Mouse (Mus musculus): ENCODE measurements around the gene Dpp7. TPM values are rescaled to one million over a fixed set of nuclear protein-coding genes. Genes with fewer than 3 reads are reported as not detected.

Dpp7 gene
- polyA plus RNA-seq (2012), result 6.3 and 7.2 TPM in 2 replicates

DNA sequence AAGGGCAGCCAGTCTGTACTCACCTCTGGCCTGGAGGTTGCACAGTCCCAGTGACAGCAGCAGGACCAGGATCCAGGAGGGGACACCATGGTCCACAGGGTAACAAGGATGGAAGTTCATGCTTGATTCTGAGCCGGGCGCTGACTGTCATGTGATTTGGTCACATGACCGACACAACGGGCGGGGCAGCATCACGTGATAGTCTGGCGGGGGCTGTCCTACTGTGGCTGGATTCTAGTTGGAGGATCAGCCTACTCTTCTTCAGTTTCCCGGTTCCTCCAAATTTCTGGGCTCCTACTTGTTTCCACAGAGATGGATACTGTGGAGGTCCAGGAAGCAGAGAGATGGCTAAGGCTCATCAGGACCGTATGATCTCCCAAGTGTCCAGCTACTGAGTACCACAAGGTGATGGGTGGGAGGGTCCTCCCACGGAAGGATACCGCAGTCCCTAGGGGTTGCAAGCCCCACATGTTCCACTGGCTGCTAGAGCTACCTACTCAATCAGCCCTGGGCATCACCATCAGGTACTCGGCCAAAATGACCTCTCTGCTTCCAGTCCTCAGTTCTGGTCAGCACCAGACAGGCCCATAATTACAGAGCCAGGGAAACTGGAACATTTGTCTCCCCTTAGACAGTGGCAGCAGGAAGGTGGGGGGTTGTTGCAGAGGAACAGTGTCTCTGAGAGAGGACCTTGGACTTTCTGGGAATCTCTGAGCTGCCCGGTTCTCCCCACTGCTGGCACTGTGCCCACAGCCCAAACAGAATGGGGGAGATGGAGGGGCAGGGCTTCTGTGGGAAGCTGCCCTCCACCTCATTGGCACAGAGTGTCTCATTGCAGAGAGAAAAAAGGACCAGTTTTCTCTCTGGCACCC lies at the start of gene Dpp7:
Gene Dpp7, minus strand, starts transcription at position 152 of the 872 bp plus-strand sequence.

DNA sequence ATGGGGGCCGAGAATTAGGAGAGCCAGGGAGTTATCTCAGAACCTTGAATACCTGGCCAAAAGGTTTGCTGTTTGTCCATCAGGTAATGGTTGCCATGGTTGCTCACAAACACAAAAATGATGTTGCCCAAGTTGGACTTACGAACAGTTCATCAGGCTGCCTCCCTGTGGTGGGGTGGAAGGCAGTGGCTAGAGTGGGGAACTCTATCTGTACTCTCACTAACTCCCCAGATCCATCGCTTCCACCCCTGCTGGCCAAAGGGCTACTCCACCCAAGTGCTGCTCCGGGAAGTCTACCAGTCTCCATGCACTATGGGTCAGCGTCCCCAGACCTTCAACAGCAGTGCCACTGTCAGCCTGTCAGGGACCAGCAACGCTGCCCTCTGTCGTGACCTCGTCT lies 42.9 kb upstream of the Dpp7 start, which contains the start of gene Npdc1:
Gene Npdc1, plus strand, starts transcription at position 301 of the 400 bp plus-strand sequence.

DNA sequence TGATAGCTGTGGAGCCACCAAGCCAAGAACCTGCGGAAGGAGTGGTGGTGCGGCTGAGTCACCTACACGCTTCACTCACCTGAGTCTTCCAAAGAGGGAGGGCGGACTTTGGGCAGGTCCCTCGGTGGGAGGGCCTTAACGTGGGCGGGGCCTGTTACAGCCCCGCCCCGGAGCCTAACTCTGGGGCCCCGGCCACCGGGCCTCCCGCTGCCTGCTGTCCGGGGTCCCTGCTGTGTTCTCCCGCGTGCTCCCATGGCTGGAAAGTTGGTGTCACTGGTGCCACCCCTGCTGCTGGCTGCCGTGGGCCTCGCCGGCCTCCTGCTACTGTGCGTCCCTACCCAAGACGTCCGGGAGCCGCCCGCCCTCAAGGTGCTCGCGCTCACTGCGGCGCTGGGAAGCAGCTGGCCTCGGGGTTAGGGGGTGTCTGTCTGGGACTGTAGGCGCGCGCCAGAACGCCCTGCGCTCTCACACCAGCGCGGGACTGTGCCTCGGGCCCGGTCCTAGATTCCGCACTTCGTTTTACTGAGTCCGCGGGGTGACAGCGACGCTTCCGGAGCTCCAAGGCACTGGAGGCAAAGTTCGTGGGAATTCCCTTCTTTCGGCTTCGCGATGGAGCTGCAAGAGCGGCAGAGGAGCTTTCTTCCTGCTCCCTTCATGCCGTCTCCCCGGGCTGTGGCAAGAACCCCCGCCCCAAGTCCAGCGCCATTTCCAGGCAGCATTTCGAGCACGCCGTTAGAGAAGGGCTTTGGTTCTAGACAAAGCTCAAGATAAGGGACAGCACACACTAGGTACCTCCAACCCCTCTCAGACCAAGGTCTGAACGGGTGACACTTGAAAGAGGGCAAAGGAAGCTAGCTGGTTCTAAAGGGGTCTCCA lies 39.8 kb upstream of the Dpp7 start, which contains the start of gene Entpd2:
Gene Entpd2, plus strand, starts transcription at position 154 of the 876 bp plus-strand sequence.

GRCm38 (mm10) chr2:25371764-25372643 lies 15.8 kb upstream of the Dpp7 start, which contains the start of gene Sapcd2:
Sapcd2 (plus strand) TSS chr2:25372321.

GRCm38 (mm10) chr2:25365091-25365761 lies 9.1 kb upstream of the Dpp7 start, which contains the start of gene Uap1l1:
Uap1l1 (minus strand) TSS chr2:25365682.

DNA sequence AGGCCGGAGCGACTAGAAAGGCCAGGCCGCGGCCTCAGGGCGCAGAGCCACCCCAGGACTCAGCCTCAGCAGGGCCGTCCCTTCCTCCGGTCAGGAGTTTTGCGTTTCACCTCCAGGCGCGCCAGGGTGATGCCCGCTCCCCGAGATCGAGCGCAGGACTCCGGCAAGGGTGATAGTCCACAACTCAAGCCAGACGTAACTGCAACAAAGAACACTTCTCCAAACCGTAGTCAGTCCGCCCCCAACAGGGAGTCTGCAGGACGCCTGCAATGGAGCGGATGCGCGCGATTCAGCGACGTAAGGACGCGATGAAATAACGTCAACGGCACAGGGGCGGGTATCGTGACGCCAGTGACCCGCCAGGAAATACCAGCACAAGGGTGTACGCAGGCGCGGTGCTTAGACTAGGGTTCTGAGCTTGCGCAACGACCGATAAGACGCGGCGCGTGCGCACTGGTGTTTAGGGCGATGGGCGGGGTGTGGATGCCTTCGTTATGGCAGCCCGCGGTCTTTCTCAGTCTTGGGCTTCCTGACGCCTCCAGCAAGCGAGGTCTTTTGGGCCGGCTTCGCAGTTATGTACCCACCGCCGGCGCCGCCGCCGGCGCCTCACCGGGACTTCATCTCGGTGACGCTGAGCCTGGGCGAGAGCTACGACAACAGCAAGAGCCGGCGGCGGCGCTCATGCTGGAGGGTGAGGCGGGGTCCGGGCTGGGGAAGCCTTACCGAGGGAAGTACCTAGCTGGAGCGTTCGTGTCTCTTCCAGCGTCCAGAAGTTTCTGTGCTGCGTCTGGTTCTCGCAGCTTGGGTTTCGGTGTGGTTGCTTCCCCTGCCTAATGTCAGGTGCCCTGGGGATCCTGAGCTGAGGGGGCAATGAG lies 23.6 kb downstream of the Dpp7 start, which contains the start of gene Man1b1:
Gene Man1b1, plus strand, starts transcription at position 53 of the 875 bp plus-strand sequence.

GRCm38 (mm10) chr2:25318971-25319773 lies 37.0 kb downstream of the Dpp7 start, which contains the start of gene Grin1:
Grin1 (minus strand) TSS chr2:25319187.

Other genes with a start within 250 kb of the Dpp7 start
- 4.1 and 6.7 TPM in 2 replicates for gene Nrarp, start 175.6 kb downstream of the Dpp7 start, polyA plus RNA-seq (2012)
- 8.8 and 14.5 TPM in 2 replicates for gene Tor4a, start 159.5 kb downstream of the Dpp7 start, polyA plus RNA-seq (2012)
- 26.8 and 30.3 TPM in 2 replicates for gene Nelfb, start 144.9 kb downstream of the Dpp7 start, polyA plus RNA-seq (2012)
- 0.09 and 0.26 TPM in 2 replicates for gene Stpg3, start 141.7 kb downstream of the Dpp7 start, polyA plus RNA-seq (2012)
- 0.07 and 0.15 TPM in 2 replicates for gene Fam166a, start 137.6 kb downstream of the Dpp7 start, polyA plus RNA-seq (2012)
- gene Tubb4b, start 131.7 kb downstream of the Dpp7 start, polyA plus RNA-seq (2012), result 382 and 509 TPM in 2 replicates
- not detected in 2 replicates for gene Slc34a3, start 122.0 kb downstream of the Dpp7 start, polyA plus RNA-seq (2012)
- 0.12 and 0.18 TPM in 2 replicates for gene Rnf224, start 119.6 kb downstream of the Dpp7 start, polyA plus RNA-seq (2012)
- gene Rnf208, start 114.1 kb downstream of the Dpp7 start, polyA plus RNA-seq (2012), result 8.5 and 13.7 TPM in 2 replicates
- gene Cysrt1, start 113.9 kb downstream of the Dpp7 start, polyA plus RNA-seq (2012), result 0.22 TPM in 1 of 2 replicates, not detected in the other
- 2.8 TPM in 1 of 2 replicates, not detected in the other for gene AL732309.1, start 109.5 kb downstream of the Dpp7 start, polyA plus RNA-seq (2012)
- 7.3 and 8.5 TPM in 2 replicates for gene Tmem203, start 100.9 kb downstream of the Dpp7 start, polyA plus RNA-seq (2012)
- gene Tprn, start 93.7 kb downstream of the Dpp7 start, polyA plus RNA-seq (2012), result 58.1 and 64.5 TPM in 2 replicates
- 223 and 227 TPM in 2 replicates for gene Ssna1, start 83.9 kb downstream of the Dpp7 start, polyA plus RNA-seq (2012)
- 23.1 and 24.8 TPM in 2 replicates for gene Anapc2, start 83.9 kb downstream of the Dpp7 start, polyA plus RNA-seq (2012)
- gene Tmem210, start 68.2 kb downstream of the Dpp7 start, polyA plus RNA-seq (2012), result not detected in 2 replicates
- gene Lrrc26, start 66.4 kb downstream of the Dpp7 start, polyA plus RNA-seq (2012), result not detected in 2 replicates
- gene Grin1, start 37.2 kb downstream of the Dpp7 start, polyA plus RNA-seq (2012), result 0.01 and 0.02 TPM in 2 replicates
- 27.2 and 28.1 TPM in 2 replicates for gene Man1b1, start 24.0 kb downstream of the Dpp7 start, polyA plus RNA-seq (2012)
- gene Uap1l1, start 9.3 kb upstream of the Dpp7 start, polyA plus RNA-seq (2012), result 16.7 and 24.2 TPM in 2 replicates
- 35.8 and 46.8 TPM in 2 replicates for gene Sapcd2, start 16.0 kb upstream of the Dpp7 start, polyA plus RNA-seq (2012)
- gene Entpd2, start 39.5 kb upstream of the Dpp7 start, polyA plus RNA-seq (2012), result 0.09 and 0.39 TPM in 2 replicates
- gene Npdc1, start 43.0 kb upstream of the Dpp7 start, polyA plus RNA-seq (2012), result 2.3 and 6.0 TPM in 2 replicates
- gene Fut7, start 66.9 kb upstream of the Dpp7 start, polyA plus RNA-seq (2012), result 19.2 and 28.1 TPM in 2 replicates
- gene Abca2, start 72.3 kb upstream of the Dpp7 start, polyA plus RNA-seq (2012), result 58.0 and 85.3 TPM in 2 replicates
- 0.61 TPM in 1 of 2 replicates, not detected in the other for gene Clic3, start 100.5 kb upstream of the Dpp7 start, polyA plus RNA-seq (2012)
- gene Paxx, start 104.7 kb upstream of the Dpp7 start, polyA plus RNA-seq (2012), result 81.2 and 90.9 TPM in 2 replicates
- gene Ptgds, start 113.7 kb upstream of the Dpp7 start, polyA plus RNA-seq (2012), result 0.83 and 1.2 TPM in 2 replicates
- gene Lcn12, start 137.6 kb upstream of the Dpp7 start, polyA plus RNA-seq (2012), result not detected in 2 replicates
- 39.7 and 48.0 TPM in 2 replicates for gene Fbxw5, start 144.4 kb upstream of the Dpp7 start, polyA plus RNA-seq (2012)
- gene C8g, start 145.4 kb upstream of the Dpp7 start, polyA plus RNA-seq (2012), result 0.13 and 0.45 TPM in 2 replicates
- 11.8 and 12.9 TPM in 2 replicates for gene Traf2, start 190.6 kb upstream of the Dpp7 start, polyA plus RNA-seq (2012)
- gene Edf1, start 201.5 kb upstream of the Dpp7 start, polyA plus RNA-seq (2012), result 607 and 733 TPM in 2 replicates
- 2.5 and 2.7 TPM in 2 replicates for gene Mamdc4, start 218.5 kb upstream of the Dpp7 start, polyA plus RNA-seq (2012)
- gene Phpt1, start 218.9 kb upstream of the Dpp7 start, polyA plus RNA-seq (2012), result 14.1 and 16.5 TPM in 2 replicates
- 0.37 and 0.81 TPM in 2 replicates for gene Ajm1, start 225.4 kb upstream of the Dpp7 start, polyA plus RNA-seq (2012)